Mouse (Mus musculus): ENCODE measurements around the gene Phf2.

Phf2 gene

GRCm38 (mm10) chr13:48870771-48871731 is at the start of gene Phf2:
TSS of gene Phf2 (minus strand) at chr13:48871119.
- no peak for DNase-seq (ENCODE audit: low read depth, low spot score)

DNA sequence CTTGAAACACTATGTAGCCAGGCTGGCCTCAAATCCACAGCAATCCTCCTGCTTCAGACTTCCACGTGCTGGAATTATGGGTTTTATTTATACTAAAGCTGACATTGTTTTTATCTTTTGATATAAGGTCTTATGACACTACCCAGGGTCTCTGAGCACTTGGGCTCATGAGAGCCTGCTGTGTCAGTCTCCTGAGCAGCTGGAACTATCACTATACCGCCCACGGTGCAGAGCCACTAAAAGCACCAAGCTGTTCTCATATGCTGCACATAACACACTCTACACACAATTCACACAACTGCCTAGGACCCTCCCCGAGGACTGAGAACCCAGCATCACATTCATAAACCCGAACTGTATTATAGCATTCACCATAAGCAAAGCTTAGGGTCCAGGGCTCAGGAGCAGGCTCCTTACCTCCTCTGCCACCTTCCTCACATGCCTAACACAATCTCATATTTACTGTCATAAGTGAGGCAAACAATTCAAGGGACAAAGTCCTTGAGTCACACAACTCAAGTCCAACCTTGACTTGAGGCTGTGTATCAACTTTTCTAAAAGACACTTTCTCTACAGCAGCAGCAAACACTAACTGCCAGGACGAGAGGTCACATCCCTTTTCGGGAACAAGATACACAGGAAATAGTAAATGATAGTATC is 49.0 kb upstream of the Phf2 start:
- DNase-seq (ENCODE audit: low read depth, low spot score), result peak; percentile 30

GRCm38 (mm10) chr13:48917113-48917599 is 46.2 kb upstream of the Phf2 start:
- DNase-seq (ENCODE audit: low read depth, low spot score), result no peak

GRCm38 (mm10) chr13:48913680-48914079 is 42.8 kb upstream of the Phf2 start:
- peak; percentile 59 for DNase-seq (ENCODE audit: low read depth, low spot score)

DNA sequence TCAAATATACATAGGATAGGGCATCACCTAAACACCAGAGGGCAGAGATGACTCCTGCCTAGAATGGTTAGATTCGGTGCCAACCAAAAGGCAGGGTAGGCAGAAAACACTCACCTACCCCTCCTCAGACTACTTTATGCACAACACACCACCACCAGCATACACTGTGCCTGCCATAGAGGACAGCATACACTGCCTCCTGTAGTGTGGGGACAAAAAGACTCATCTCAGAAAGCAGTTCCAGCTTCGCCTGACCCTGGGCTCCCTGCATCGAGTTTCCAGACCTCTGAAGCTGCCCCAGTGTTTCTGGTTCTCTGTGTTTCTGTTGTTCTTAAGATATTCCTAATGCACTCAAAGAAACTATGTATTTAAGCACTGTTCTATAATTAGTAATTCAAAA is 42.2 kb upstream of the Phf2 start:
- DNase-seq (ENCODE audit: low read depth, low spot score), result no peak

DNA sequence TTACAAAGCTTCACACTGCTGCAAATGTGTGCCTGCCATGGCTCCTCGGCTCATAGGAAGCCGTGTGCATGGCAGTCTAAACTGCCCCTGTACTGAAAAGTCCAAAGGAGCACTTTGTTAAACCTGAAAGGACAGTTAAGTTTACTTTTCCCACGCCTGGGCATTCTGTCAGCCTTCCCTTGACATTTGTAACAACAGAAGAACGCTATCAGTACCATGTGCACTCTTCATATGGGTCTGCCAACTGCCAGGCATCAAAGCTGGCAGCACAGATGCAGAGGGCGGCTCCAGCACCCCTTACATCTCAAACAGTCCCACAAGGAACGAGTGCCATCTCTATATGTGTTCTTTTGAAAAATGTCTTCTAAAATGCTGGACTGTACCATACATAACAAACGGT is 40.5 kb upstream of the Phf2 start:
- peak; percentile 23 for DNase-seq (ENCODE audit: low read depth, low spot score)

DNA sequence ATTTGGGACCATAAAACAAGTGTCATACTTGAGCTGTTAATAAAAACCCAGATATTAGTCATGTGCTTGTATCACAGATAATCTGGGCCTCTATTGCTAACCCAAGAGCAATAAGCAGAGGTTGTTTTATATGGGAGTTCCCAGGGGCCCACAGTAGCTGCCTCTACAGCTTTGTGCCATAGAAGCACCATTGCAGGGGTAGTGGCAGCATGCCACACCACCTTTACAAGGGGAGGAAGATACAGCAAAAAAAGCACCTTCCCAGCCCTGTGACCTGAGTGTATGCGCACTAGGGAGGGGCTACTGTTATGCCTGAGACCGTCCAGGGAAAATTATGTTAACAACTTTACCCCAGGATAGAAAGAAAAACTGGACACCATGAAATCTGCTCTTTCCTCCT is 34.5 kb upstream of the Phf2 start:
- no peak for DNase-seq (ENCODE audit: low read depth, low spot score)

DNA sequence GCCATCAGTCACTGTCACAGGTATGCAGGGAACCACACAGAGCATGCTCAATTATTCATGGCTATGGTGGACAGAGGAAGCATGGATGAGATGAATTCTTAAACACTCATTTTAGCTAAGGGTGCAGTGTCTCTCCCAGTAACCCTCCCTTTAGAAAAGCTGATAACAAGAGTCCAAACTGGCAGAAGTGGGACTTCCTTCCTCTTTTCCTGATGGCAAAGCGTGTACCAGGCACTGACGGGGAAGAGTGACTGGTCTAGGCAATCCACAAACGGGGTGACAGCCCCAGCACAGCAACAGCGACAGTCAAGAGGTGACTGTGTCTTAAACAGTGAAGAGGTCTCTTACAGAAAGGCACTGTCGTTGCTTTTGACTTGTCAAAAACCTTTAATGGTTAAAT is 24.5 kb upstream of the Phf2 start:
- no peak for DNase-seq (ENCODE audit: low read depth, low spot score)

GRCm38 (mm10) chr13:48890260-48890960 is 19.5 kb upstream of the Phf2 start:
- DNase-seq (ENCODE audit: low read depth, low spot score), result no peak

DNA sequence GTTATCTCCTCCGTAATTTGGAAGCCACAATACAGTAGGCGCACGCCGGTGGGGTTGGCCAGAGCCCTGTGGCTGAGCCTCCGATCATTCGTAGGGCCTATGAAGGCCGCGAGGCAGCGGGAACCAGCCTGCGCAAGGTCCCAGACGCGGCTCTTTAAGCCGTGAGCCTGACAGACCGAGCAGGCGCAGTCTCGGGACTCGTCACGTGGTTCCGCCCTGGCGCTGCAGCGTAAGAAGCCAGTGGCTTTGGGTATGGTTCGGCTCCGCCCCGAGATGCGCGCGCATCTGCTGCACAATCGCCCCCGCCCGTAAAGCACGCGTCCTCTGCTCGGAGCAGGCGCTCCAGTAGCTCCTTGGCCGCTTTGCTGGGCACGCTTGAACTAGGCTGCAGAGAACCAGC is 7.6 kb upstream of the Phf2 start:
- peak; percentile 100 for DNase-seq (ENCODE audit: low read depth, low spot score)

- no peak for DNase-seq (ENCODE audit: low read depth, low spot score)
These were observed 6.9 kb upstream of the Phf2 start for GRCm38 (mm10) chr13:48877805-48878204.

GRCm38 (mm10) chr13:48872726-48873125 is 1.8 kb upstream of the Phf2 start:
- DNase-seq (ENCODE audit: low read depth, low spot score), result peak; percentile 67

- DNase-seq (ENCODE audit: low read depth, low spot score), result peak; percentile 50
These were observed 1.1 kb upstream of the Phf2 start for GRCm38 (mm10) chr13:48871887-48872606.

- peak; percentile 35 for DNase-seq (ENCODE audit: low read depth, low spot score)
These were observed 759 bp downstream of the Phf2 start for GRCm38 (mm10) chr13:48869950-48870770.

GRCm38 (mm10) chr13:48869600-48869949 is 1.3 kb downstream of the Phf2 start:
- no peak for DNase-seq (ENCODE audit: low read depth, low spot score)

- peak; percentile 44 for DNase-seq (ENCODE audit: low read depth, low spot score)
These were observed 1.8 kb downstream of the Phf2 start for GRCm38 (mm10) chr13:48869088-48869487.

DNA sequence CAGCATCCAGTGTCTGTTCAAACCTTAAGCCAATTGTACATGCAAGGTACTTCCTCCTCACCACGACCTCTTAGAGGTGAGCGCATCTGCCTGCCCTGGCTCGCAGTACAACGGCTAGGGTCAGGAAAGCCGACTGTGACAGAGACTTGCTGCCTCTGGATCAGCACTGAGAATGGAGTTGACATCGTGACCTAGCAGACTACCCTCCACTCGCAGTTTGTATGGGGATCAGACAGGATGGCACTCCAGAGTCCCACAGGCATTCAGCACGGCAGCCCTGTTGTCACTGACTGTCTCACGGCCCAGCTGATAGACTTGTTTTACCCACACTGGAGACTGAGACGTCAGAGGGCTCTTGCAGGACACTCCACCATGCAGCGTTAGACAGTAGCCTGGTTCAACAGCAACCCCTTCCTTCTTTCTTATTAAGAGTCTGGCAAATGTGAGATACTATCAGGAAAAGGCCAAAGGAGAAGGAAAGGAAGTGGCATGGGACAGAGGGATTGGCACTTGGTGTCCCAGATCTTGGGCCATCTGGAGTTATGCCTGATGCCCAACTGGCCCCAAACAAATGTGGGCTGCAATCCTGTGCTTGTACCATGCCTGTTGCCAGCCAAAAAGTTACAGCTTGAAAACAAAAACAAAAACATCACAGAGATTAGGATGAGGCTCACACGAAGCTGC is 6.1 kb downstream of the Phf2 start:
- DNase-seq (ENCODE audit: low read depth, low spot score), result peak; percentile 79

GRCm38 (mm10) chr13:48863556-48863955 is 7.4 kb downstream of the Phf2 start:
- DNase-seq (ENCODE audit: low read depth, low spot score), result no peak

GRCm38 (mm10) chr13:48861913-48862312 is 9.0 kb downstream of the Phf2 start:
- DNase-seq (ENCODE audit: low read depth, low spot score), result no peak

DNA sequence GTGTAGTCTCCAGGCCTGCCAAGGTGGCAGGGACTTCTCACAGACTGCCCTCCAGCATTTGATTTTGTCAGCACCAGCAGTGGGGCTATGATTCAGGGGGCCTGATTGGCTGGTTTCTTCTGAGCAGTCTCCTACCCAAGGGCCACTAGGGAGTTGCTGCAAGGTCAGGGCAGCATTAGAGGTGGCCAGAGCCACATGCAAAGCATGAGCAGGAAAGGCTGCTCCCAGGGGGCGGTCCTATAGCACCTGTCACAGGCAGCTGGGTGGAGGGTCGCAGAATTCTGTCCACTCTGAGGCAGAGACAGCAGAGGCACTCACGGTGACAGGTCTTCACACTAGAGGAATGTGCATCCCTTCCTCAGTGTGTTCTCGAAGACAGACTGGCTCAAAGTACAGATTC is 12.1 kb downstream of the Phf2 start:
- no peak for DNase-seq (ENCODE audit: low read depth, low spot score)
